Mouse (Mus musculus): ENCODE results near the gene Zfp462. TPM values are rescaled to one million over a fixed set of nuclear protein-coding genes. Genes with fewer than 3 reads are reported as not detected.

The Zfp462 gene
- total RNA-seq, 2 experiments from 2014 or later, result 34.7 to 37.7 TPM

DNA sequence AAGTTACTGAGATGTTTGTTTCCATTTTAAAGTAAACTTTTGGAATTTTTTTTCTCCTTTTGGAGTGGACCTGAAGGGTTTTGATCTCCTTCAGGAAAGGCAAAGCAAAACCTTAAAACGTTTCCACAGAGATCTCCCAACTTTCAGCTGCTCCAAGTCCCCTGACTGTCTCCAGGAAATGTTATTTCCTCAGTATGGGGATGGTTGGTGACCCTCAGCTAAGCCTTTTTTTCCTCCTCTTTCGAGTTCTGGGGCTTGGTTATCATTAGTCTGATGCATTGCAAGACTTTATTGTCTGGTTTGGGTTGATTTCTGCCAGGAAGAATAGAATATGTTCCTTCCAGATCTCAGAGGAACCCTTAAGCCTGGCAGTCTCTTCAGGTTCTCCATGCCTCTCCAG is 5.3 kb downstream of the Zfp462 start:
- no peak for DNase-seq (ENCODE audit: low spot score in 2 of 2)

DNA sequence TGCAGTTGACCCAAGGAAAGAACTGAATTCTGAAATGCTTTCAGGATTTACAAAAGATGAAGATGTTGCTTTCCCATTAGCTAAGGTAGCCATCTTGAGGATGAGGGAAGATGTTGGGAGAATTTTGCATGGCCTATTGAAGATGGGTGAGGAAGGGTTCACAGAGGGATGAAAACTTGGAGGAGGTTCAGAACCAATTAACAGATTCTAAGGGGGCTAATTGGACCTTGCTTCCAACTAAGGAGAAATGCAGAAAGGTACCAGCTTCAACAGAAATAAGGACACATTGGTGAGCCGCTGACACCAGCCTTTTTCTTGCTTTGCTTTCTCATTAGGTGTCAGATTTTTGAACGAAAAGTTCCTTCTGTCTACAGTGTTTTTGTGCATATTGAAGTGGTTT is 6.0 kb downstream of the Zfp462 start:
- DNase-seq (ENCODE audit: low spot score in 2 of 2), result no peak

DNA sequence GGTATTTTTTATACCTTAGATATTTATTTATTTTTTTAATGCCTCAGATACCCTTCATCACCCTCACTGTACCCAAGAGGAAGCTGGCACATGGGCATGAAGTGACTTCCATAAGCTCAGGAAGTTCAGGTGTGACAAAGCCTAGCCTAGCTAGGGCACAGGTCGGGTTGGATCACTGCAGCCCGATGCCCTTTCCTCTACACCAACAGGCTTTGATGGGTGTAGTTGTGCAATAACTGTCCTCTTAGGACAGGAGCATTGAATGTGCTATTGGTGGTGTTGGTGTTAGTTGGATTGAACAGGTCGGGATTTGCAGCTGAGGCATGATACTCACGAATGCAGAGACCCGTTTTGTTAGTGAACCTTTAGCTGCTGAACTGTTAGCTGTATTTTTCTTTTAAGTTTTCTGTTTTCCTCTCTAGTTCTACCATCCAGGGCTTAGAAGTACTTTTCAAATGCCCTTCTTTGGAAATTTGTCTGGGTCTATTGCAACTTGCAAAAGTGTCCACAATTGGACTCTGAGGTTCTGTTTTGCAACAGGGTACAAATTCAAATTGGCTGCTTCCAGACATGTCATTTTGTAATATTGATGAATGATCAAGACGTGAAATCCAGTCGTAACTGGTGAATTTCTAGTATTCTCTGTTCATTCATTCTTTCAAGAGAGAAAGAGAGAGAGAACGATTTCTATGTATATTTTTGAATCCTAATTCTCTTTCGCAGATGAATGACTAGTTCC is 9.0 kb downstream of the Zfp462 start:
- no peak for DNase-seq (ENCODE audit: low spot score in 2 of 2)

DNA sequence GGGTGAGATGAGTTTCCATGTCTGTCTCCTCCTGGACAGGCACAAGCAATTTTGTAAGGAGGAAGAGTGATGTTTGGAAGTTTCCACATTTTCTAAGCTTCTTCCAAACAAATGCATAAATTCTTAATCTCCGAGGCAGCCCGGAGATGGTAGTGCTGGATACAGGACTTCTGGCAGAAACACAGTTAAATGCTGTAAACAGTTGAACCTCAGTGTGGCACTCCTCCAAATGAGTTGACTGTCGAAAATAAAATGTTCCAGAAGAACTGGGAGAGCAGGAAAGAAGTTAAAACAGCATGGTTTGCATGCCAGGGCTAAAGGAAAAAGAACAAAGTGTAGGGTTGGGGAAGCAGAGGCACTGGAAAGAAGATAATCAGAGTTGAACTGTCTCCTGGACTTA is 9.6 kb downstream of the Zfp462 start:
- DNase-seq (ENCODE audit: low spot score in 2 of 2), result no peak

DNA sequence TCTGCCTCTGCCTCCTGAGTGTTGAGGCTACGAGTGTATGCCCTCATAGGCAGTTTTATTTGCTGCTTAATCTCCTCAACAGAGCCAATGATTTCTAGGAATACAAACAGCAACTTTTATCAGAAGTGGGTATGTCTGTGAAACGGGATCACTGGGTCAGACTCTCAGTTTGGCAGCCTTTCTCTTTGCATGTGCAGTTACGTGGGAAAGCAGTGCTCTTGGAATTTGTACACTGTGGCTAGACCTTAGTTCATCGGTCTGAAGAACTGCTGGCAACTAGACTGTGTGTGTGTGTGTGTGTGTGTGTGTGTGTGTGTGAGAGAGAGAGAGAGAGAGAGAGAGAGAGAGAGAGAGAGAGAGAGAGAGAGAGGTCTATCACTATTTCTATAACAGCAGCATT is 15.9 kb downstream of the Zfp462 start:
- DNase-seq (ENCODE audit: low spot score in 2 of 2), result peak in 1 of 2 experiments; percentile 8

DNA sequence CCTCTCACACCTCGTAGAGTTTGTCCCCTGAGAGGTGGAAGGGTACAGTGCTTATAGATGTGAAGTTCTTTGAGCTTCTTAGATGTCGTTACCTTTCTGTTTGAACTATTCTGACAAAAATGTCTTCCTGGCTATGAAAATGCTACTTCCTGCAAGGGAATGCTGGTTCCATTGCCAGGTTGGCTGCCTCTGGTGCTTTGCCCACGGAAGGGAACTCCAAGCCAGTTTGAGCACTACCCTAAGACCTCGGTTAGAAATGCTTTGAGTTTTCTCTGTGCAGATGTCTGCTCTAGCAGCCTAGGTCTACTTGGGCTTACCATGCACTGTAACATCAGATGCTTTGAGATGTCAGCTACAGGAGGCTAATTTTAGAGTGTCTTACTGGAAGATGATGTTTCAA is 17.3 kb downstream of the Zfp462 start:
- peak in 1 of 2 experiments; percentile 15 for DNase-seq (ENCODE audit: low spot score in 2 of 2)

DNA sequence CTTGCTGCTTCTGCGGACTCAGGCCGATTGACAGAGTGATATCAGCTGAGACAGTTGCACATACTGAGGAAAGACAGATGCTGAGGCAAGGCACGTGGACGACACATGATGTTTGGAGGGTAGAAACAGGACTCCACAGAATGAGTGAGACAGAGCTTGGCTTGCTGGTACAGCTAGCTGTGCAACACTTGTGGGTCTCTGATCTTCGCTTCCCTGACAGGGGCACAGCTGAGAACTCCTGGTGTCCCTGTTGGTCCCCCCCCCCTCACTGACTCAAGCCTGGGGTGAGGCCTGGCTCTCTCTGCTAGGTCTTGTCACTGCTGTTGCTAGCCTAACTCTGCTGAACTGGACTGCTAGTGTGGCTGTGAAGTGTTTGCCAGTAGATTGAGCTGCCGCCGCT is 18.7 kb downstream of the Zfp462 start:
- peak in 1 of 2 experiments; percentile 14 for DNase-seq (ENCODE audit: low spot score in 2 of 2)

DNA sequence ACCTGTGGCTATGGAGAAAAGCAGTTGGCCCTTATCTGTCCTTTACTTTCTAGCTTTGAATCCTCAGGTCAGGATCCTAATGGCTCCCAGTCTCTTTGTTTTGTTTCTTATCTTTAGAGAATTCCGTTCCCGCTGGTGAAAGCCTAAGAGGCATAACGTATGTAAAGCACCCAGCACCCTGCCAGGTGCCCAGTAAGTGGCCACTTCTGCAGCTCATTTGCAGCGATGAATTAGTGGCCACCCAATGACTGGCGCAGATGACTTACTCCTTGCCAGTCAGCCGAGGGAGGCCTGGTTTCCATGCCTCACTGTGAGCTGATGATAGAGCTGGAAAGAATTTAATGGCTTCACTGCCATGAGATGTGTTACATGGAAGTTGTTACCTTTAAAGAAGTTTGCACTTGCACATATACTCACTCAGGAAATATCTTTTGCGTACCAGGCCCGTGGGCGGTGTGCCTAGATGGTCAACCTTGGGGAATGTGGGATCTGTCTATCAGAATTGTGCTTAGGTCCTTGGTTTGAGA is 20.4 kb downstream of the Zfp462 start:
- peak in 1 of 2 experiments; percentile 17 for DNase-seq (ENCODE audit: low spot score in 2 of 2)

DNA sequence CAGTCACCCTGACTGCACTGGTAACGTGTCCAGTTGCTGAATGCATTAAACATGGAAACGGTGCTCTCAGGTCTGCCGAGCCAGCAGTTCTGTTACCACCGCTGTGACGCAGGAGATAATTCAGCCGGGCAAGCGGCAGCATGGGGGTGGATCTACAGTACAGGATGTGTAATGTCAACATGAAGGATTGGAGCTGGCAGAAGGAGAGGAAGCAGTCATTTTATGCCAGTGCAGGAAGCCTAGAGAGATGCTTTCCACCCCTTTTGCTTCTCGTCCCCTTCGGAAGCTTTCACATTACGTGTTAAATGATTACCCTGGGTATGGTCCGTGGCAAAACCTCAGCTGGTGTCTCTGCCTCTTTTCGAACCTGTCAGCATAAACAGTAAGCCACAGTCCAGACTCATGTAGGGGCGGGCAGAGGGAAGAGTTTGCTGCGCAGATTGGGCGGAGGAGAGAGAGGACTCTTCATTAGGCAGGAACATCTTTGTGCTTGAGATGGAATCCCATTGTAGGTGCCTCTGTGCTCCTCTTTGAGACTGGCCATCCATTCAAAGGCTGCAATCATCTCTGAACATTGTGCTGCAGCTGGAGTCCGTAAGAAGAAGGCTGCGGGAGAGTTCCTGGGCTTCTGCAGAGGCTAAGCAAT is 21.4 kb downstream of the Zfp462 start:
- DNase-seq (ENCODE audit: low spot score in 2 of 2), result peak; percentile 48 to 52

DNA sequence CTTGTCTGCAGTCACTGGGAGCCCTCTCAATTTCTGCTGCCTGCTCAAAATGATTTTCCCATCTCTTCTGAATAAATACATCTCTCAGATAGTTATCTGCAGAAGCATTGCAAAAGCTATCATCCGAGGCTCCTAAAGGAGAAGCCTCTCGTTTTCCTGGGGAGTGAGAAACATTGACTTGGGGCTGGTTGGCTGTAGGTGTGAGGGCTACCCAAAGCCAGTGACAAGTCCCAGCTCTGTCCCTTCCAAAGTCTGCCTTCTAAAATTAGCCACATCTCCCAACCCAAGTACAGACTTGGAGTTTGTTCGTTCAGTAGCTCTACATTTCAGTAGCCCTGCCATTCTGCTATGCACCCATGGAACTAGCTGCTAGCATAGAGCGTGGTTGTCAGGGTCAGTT is 22.3 kb downstream of the Zfp462 start:
- DNase-seq (ENCODE audit: low spot score in 2 of 2), result no peak

DNA sequence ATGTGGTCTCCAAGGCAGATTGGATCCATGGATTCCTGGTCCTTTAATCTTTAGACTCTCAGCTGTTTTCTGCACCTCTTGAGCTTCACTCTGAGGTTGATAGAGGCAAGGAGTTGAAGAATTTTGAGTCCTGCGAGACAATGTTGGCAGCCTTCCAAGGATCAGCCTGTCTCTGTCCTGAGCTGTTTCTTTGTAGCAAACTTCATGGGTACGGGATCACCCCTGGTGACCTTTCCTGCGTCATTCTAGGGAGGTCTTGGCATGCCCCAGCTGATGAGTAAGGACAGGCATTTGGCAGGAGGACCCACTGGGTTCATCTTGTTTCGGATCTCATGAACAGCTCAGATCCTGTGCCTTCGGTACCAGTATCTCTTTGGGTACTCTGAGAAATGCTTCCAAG is 22.9 kb downstream of the Zfp462 start:
- peak; percentile 59 to 66 for DNase-seq (ENCODE audit: low spot score in 2 of 2)

DNA sequence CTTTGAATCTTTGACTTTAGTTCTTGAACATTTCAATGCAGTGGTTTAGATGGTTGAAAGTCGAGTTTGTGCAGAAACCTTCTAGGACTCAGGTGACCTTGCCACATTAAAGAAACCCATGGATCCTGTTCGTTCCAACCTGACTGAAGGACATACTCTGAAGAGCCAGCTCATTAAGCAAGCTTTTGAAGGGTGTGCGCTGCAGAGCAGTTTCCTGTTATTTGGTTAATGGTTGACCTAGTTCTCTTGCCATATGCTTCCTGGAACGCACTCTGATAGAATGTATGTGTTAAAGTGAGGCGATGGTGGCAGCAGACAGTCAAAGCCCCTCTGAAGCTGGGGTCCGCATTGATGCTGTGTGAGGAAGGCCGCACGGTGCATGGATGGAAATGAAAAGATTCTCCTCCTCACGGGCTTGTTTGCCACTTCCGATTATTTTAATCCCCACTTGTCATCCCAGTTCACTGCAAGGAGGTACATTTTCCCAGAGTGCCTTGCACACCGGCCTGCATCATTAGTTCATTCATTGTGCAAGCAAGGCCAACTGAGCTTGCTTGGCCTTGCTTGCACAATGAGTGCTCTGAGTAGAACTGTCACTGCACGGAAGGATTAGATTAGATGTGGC is 24.9 kb downstream of the Zfp462 start:
- no peak for DNase-seq (ENCODE audit: low spot score in 2 of 2)

DNA sequence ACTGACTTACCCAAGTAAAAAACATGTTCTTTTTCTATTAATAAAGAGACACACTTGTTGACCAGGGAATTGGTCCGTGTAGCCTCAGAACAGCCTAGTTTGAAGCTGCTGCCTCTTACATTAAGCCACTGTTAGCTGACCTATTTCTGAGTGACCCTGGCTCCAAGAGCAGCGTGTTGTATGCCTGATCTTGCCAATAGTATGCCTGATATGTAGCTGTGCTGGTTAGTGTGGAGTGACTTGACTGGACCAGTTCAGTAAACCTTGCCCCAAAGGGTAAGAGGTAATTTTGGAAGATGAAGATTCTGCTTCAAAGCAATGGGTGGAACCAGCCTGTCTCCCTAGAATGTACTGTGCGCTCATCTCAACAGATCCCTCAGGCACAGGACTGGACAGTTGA is 26.5 kb downstream of the Zfp462 start:
- DNase-seq (ENCODE audit: low spot score in 2 of 2), result no peak

DNA sequence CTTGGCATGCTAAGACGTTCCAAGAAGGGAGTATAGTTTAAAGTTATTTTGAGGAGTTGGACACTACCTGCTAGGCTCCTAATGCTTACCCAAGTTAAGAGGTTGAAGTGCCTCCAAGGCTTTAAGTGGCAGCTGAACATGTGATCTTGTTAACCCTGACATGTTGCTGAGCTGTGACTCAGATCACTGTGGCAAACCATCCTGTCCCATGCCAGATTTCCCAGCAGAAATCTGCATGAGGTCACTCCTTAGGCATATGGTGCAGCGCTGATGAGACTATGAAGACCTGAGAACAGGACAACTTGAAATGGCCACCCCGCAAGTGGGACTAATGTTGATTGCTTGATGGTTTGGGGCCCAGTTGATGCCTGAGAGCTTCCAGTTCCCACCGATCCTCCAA is 27.2 kb downstream of the Zfp462 start:
- DNase-seq (ENCODE audit: low spot score in 2 of 2), result no peak

DNA sequence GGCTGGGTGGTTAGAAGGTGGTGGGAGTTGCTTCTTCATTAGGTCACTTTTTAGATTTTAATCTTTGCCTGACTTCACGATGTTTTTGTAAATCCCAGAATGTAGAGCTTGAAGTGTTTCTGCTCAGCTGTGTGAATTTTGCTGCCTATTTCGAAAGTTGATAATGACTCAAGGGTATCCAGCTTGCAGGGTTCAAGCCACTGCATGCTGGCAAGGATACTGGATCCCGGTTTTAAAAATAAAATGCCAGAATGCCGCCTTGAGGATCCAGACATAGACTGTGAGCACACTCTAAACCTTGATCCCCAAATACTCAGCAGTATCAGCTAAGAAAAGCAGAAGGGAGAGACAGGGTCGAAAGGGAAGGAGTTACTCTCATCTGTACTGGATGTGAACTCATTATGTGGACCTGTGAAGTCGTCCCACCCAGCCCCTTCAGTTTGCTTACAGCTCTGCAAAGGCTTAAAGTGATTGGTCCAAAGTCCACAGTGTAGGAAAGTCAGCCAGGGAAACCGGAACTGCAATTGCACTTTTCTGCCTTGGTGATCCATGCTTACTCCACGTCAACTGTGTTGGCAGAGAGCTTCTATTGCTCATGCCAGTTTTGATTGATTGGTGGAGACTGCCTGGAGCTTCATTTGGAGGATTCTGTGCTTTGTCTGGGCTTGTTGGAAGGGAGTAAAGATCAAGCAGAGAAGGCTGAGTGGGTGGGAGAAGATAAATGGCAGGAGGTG is 28.1 kb downstream of the Zfp462 start:
- no peak for DNase-seq (ENCODE audit: low spot score in 2 of 2)

DNA sequence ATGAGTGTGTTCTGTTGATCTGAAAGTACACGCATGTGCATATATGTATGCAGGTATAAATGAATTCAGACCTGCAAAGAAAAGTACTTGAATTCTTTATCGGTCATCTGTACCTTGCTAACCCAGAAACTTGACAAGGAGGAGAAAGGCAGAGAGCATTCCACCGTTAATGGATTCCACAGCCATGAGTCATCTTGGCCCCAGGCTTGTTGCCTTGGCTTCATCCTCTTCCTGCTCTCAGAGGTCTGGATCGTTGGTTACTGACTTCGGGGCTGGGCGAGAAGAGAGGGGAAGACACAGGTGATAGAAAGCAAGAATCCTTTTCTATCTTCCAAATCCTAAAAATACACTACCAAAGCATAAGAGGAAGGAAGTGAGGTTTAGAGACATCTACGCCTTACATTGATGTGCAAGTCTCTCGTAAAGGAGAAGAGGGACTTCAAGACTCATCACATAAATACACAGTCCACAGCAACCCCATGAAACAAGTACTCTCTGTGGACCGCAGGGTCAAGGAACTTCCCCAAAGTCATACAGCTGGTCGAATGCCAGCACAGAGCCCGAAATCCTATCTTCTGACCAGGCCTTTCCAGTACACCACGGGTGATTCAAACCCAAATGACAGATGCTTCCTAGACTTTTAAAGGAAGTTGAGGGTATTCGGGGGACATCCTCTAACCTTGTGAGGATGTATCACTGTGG is 35.1 kb downstream of the Zfp462 start:
- DNase-seq (ENCODE audit: low spot score in 2 of 2), result peak in 1 of 2 experiments; percentile 47

DNA sequence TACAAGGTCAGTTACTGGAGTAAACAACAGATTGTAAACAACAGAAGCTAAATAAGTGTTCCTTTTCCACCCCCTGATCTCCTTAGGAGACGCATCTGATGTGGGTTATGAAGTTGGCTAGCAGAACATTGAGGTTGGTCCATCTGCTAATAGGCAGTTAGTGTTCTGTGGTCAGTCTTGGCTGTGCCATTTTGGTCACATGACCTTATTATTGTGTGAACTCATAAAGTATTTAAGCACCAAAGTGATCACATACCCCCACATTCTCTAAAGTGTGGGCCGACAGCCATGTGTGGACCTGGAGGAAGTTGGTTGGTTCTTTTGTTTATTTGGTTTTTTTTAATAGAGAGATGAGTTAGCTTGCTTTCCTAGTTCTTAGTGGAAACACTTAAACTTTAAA is 39.7 kb downstream of the Zfp462 start:
- DNase-seq (ENCODE audit: low spot score in 2 of 2), result no peak

DNA sequence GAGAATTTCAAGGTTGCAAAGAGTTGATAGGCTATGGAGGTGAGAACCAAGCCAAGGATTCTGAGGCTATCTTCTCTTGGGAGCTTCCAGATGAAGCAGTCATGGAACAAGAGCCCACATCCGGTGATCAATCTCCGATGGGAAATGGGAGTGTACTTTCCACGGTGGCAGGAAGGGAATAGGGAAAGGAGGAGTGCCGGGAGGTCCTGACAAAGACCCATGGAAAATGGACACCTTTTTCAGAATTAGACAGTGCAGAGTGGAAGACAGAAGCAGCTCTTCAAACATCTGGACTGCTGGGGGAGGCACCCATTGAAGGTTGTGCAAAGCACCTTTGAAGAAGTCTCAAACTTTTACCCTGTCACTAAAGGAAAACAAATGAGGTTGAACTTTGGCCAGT is 41.8 kb downstream of the Zfp462 start:
- no peak for DNase-seq (ENCODE audit: low spot score in 2 of 2)

DNA sequence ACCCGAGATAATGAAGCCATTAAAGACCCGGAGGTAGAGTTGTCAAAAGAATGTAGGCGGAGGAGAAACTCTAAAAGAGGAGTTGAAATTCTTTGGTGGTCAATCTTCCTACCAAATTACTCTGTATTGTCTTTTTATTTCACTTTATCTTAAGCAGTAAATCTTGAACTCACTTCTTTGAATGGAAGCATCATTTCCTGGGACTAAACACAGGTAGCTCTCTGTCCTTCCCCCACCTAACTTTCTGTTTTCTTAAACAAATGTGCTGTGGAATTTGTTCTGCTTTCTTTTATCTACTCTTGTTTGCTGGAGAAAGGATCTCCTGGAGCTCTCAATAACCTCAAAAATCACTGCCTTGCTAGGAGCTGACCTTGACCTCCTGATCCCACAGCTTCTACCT is 42.4 kb downstream of the Zfp462 start:
- no peak for DNase-seq (ENCODE audit: low spot score in 2 of 2)

DNA sequence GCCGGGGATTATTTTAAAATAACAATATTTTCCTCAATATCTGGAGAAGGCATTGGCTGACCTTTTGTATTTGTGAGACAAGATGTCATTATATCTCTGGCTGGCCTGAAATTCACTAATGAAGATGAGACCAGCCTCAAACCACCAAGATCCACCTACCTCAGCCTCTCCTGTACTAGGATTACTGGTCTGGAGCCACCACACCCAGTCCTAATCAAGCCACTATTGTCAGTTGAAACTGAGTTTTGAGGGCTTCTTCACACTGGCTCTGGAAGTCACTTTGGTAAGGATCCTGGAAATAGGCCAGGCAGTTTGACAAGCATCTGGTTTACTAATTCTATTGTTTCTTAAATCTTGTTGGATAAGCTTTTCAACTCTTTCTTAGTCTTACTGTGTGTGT is 43.1 kb downstream of the Zfp462 start:
- DNase-seq (ENCODE audit: low spot score in 2 of 2), result no peak

DNA sequence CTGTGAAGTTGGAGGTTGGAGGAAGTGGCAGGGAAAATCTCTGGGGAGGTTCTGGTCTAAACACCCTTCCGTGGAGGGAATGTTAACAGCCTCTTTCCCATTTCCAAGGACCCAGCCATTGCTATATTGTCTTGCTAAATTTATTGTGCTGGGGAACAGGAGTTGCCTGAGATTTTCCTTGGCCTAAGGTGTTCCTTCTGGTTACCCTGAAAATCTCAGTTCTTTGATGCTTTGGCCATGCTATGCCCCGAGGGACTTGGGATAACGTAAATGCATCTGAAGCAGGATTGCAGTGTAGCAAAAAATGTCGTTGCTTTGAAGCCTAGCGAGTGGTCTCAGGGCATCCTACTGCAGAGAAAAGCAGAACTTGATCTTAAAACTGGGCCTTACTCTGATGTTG is 47.1 kb downstream of the Zfp462 start:
- no peak for DNase-seq (ENCODE audit: low spot score in 2 of 2)
